Mouse (Mus musculus) lung, postnatal 0 days (tissue): ENCODE measurements around the gene Cyp2c65.

ENCODE experiments used
- CTCF ChIP-seq: IDR thresholded peaks from 2 replicates; pipeline ENCODE4 v1.5.1; 2016; ENCODE audit warnings: antibody characterized with exemption, mild to moderate bottlenecking
- EP300 ChIP-seq: IDR thresholded peaks from 2 replicates; pipeline ENCODE4 v1.6.1; 2016; ENCODE audit warnings: antibody characterized with exemption, mild to moderate bottlenecking, control low read depth

DNA sequence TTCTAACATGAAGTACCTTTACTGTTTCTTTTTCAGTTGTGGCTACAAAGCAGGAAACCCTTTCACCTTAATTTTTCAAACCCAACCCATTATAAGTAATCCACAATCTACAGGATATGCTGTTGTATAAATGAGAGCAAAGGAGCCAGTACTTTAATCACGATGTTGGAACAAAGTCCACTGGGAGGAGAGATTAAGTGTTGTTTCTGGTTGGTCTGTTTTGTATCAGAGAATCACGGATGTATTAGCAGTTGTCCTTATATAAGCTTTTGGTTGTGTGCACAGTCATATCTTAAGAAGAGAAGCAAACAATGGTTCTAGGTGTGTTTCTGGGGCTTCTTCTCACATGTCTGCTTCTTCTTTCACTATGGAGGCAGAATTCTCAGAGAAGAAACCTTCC lies at the start of gene Cyp2c65:
- TF ChIP-seq CTCF = no peak
- no peak for TF ChIP-seq EP300
